Mouse (Mus musculus) neural tube, embryonic 11.5 days (tissue): ENCODE data around the gene Zfp341. TPM values are rescaled to one million over a fixed set of nuclear protein-coding genes. Genes with fewer than 3 reads are reported as not detected.

ENCODE experiments used
- ATAC-seq: fragments of 200-750 bp; cut with Nextera tagmentation; 2 replicates; pipeline ENCODE4 v1.8.0; 2017; ENCODE audit warnings: moderate number of reproducible peaks, mild to moderate bottlenecking, moderate TSS enrichment, moderate library complexity; ENCODE audit not compliant: insufficient read depth, low FRiP score, low TSS enrichment
- DNase-seq: peaks from one replicate; pipeline ENCODE4 v3.0.0-alpha.2; 2015; ENCODE audit warnings: low spot score
- H3K27ac ChIP-seq: fragments of 300-500 bp; sonication (generic); 2 replicates; pipeline ENCODE4 v1.5.1; 2014; ENCODE audit warnings: low read depth, mild to moderate bottlenecking, low read length
- H3K27me3 ChIP-seq: fragments of 300-500 bp; sonication (generic); 2 replicates; pipeline ENCODE4 v1.6.1; 2014; ENCODE audit warnings: mild to moderate bottlenecking, low read length, mixed read lengths; ENCODE audit not compliant: control insufficient read depth, insufficient read depth
- H3K36me3 ChIP-seq: fragments of 300-500 bp; sonication (generic); 2 replicates; pipeline ENCODE4 v1.6.1; 2014; ENCODE audit warnings: mild to moderate bottlenecking, low read length, moderate library complexity, mixed read lengths; ENCODE audit not compliant: control insufficient read depth, insufficient read depth
- H3K4me1 ChIP-seq: fragments of 300-500 bp; sonication (generic); 2 replicates; pipeline ENCODE4 v1.6.1; 2014; ENCODE audit warnings: low read length, mixed read lengths; ENCODE audit not compliant: control insufficient read depth, insufficient read depth
- H3K4me2 ChIP-seq: fragments of 300-500 bp; sonication (generic); 2 replicates; pipeline ENCODE4 v1.6.1; 2014; ENCODE audit warnings: low read depth, mild to moderate bottlenecking, moderate library complexity
- H3K4me3 ChIP-seq: fragments of 300-500 bp; sonication (generic); 2 replicates; pipeline ENCODE4 v1.5.1; 2014; ENCODE audit warnings: low read depth, low read length
- H3K9ac ChIP-seq: fragments of 300-500 bp; sonication (generic); 2 replicates; pipeline ENCODE4 v1.6.1; 2014; ENCODE audit warnings: mild to moderate bottlenecking, low read length
- H3K9me3 ChIP-seq: fragments of 300-500 bp; sonication (generic); 2 replicates; pipeline ENCODE4 v1.6.1; 2016; ENCODE audit warnings: low read length; ENCODE audit not compliant: control insufficient read depth
- WGBS: fragments of 180-500 bp; shearing (Covaris S2); extraction: QIAGEN DNeasy Blood & Tissue Kit; methylation state at CpG from one replicate; pipeline ENCODE4 v1.1.7; 2014; 5-methylcytosine and 5-hydroxymethylcytosine counted together
- polyA plus RNA-seq: library from polyadenylated mRNA; unstranded; fragments of >200 nt; fragmentation: Nextera tagmentation; extraction: Ambion mirVana; gene quantifications from 2 replicates; pipeline ENCODE4 v1.2.1, GENCODE M21; 2014

The Zfp341 gene
- polyA plus RNA-seq, 1 experiment from 2014 or later = 1.5 TPM

DNA sequence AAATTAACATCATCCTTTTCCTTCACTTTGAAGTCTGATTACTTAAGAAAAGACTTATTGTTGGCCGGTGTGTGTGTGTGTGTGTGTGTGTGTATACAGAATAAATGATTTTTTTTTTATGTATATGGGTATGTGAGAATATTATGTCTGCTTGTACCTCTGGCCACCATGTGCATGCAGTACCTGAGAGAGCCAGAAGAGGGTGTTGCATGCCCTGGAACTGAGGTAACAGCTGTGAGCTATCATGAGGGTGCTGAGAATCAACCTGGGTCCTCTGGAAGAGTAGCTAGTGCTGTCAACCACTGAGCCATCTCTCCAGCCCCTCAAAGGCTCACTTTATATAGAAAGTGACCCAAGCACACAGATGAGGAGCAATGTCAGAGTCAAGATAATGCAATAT lies 31.7 kb upstream of the Zfp341 start:
- Histone ChIP-seq H3K9me3 (no peaks in the 10 kb centered on the region), H3K4me3 (no peak overlapping the region), H3K27me3 (no peaks in the 10 kb centered on the region), H3K36me3 (no peaks in the 10 kb centered on the region), H3K27ac (no peak overlapping the region), H3K4me1 (peaks cover 20% of the 10 kb centered on the region), H3K4me2 (no peak overlapping the region), H3K9ac (no peak overlapping the region)
- DNase-seq (no peak), ATAC-seq (no peak)
- 91% methylated on average over 1 of the region's 1 CpGs for WGBS

DNA sequence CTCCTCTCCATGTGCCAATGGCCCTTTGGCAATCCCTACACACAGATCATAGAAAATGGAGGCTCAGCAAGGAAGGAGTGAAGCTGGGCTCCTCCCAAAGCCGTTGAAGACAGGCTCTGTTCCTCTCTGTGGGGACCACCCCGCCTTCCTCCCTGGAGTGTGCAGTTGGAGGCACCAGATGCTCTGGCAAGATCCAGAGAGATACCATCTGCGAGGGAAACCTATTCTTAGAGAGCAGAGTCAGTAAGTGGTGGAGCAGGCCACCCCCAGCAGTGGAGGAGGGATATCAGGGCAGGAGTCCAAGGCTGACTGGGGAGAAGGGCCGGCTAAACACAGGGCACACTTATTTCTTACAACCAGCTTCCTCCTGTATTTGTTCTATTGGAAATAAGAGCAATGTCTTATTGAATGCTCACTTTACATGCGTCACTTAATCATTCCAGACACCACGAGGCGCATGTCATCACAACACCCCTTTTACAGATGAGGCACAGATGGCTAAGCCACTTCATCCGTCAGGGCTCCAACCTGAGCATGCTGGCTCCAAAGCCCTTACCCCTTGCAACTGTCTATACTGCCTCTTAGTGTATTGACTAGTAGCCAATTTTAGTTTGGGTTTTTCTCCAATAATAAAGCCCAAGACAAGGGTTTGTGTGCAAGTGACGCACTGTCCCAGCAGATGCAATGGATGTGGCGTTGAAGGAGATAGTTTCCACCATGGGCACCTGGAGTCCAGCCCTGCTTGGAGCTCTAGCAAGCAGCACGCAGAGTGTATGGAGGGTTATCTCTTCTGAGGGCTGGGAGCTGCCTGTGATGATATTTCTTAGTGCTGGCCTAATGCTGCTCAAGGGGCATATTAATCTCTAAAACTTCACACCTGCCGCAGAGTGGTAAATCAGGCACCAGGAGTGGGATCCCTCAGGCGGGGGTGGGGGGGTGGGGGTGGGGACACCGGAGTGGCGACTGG lies 28.9 kb upstream of the Zfp341 start:
- H3K4me2 ChIP-seq = no peak overlapping the region
- H3K9me3 ChIP-seq = no peaks in the 10 kb centered on the region
- H3K36me3 ChIP-seq = no peaks in the 10 kb centered on the region
- H3K27ac ChIP-seq = no peak overlapping the region
- no peak overlapping the region for H3K9ac ChIP-seq
- peaks cover 8% of the 10 kb centered on the region; the same call in 1 of the 2 replicates for H3K4me1 ChIP-seq
- 0 out of 2 replicates have a peak, but pooled peaks have one; percentile 16 for ATAC-seq
- no peak overlapping the region for H3K4me3 ChIP-seq
- no peaks in the 10 kb centered on the region for H3K27me3 ChIP-seq
- DNase-seq = peak; percentile 27
- WGBS = 68% methylated on average over 15 of the region's 15 CpGs

GRCm38 (mm10) chr2:154584931-154585601 lies 28.0 kb upstream of the Zfp341 start:
- 69% methylated on average over 17 of the region's 17 CpGs for WGBS
- Histone ChIP-seq H3K4me2 (no peak overlapping the region), H3K9me3 (no peaks in the 10 kb centered on the region), H3K4me3 (no peak overlapping the region), H3K36me3 (no peaks in the 10 kb centered on the region), H3K27me3 (no peaks in the 10 kb centered on the region), H3K27ac (no peak overlapping the region), H3K4me1 (peaks cover 8% of the 10 kb centered on the region; the same call in 1 of the 2 replicates), H3K9ac (no peak overlapping the region)
- DNase-seq (no peak), ATAC-seq (no peak)

GRCm38 (mm10) chr2:154586405-154586804 lies 26.7 kb upstream of the Zfp341 start:
- Histone ChIP-seq H3K9me3 (no peaks in the 10 kb centered on the region), H3K4me1 (peaks cover 8% of the 10 kb centered on the region; the same call in 1 of the 2 replicates), H3K4me3 (no peak overlapping the region), H3K36me3 (no peaks in the 10 kb centered on the region), H3K27me3 (no peaks in the 10 kb centered on the region), H3K4me2 (no peak overlapping the region), H3K27ac (no peak overlapping the region), H3K9ac (no peak overlapping the region)
- ATAC-seq = no peak
- DNase-seq = peak; percentile 43
- 66% methylated on average over 5 of the region's 5 CpGs for WGBS

DNA sequence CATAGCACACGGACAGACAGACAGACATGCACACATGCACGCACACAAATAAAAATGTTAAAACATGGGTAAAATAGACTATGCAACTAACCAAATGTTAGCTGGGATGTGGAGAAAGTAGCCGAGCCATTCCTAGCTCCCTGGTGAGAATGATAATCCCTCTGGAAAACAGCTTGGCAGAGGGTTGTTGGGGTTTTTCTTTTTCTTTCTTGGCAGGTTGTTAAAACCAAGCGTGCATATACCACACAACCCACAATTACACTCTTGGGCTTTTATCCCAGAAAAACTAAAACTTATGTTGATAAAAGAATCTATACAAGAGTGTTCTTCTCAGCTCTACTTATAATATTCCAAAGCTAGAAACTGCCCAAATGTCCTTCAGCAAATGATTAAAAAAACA lies 24.0 kb upstream of the Zfp341 start:
- Histone ChIP-seq H3K27me3 (no peaks in the 10 kb centered on the region), H3K4me2 (no peak overlapping the region), H3K36me3 (no peaks in the 10 kb centered on the region; the same call in 1 of the 2 replicates), H3K27ac (no peak overlapping the region), H3K9me3 (no peaks in the 10 kb centered on the region), H3K9ac (no peak overlapping the region), H3K4me1 (peaks cover 4% of the 10 kb centered on the region; the same call in 1 of the 2 replicates), H3K4me3 (no peak overlapping the region)
- DNase-seq (no peak), ATAC-seq (no peak)
- WGBS = 91% methylated on average over 4 of the region's 4 CpGs

- no peak overlapping the region for H3K4me3 ChIP-seq
- no peaks in the 10 kb centered on the region for H3K9me3 ChIP-seq
- H3K4me1 ChIP-seq = no peaks in the 10 kb centered on the region
- no peak for DNase-seq
- H3K27ac ChIP-seq = no peak overlapping the region
- ATAC-seq = no peak
- no peaks in the 10 kb centered on the region for H3K27me3 ChIP-seq
- H3K9ac ChIP-seq = no peak overlapping the region
- WGBS = 81% methylated on average over 3 of the region's 3 CpGs
- no peak overlapping the region for H3K4me2 ChIP-seq
- H3K36me3 ChIP-seq = no peaks in the 10 kb centered on the region; the same call in 1 of the 2 replicates
These were observed 21.9 kb upstream of the Zfp341 start for GRCm38 (mm10) chr2:154591239-154591638.

GRCm38 (mm10) chr2:154593025-154593424 lies 20.1 kb upstream of the Zfp341 start:
- Histone ChIP-seq H3K4me1 (no peaks in the 10 kb centered on the region), H3K36me3 (no peaks in the 10 kb centered on the region; the same call in 1 of the 2 replicates), H3K4me3 (no peak overlapping the region), H3K27me3 (no peaks in the 10 kb centered on the region), H3K9ac (no peak overlapping the region), H3K9me3 (no peaks in the 10 kb centered on the region), H3K4me2 (no peak overlapping the region), H3K27ac (no peak overlapping the region)
- ATAC-seq (no peak), DNase-seq (no peak)
- 74% methylated on average over 3 of the region's 3 CpGs for WGBS

DNA sequence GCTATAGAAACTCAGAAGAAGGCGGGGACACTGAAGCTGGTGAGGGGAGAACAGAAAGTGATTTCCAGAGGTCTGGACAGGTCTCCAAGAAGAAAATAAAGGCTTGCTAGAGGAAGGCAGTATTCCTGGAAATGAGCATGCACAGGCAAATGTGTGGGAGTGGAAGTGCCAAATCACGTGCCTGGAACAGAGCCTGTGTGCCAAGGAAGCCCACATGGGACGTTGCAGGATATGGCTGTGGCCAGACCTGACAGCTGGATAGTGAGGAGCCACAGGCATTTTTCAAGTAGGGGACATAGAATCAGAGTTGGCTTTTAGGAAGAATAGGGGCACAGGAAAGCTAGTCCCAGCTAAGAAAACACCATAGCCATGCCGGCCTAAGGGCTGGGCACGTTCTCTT lies 17.3 kb upstream of the Zfp341 start:
- H3K4me3 ChIP-seq = no peak overlapping the region
- no peaks in the 10 kb centered on the region; the same call in 1 of the 2 replicates for H3K36me3 ChIP-seq
- H3K4me2 ChIP-seq = no peak overlapping the region
- no peak overlapping the region for H3K27ac ChIP-seq
- WGBS = 88% methylated on average over 5 of the region's 5 CpGs
- no peaks in the 10 kb centered on the region for H3K4me1 ChIP-seq
- no peak overlapping the region for H3K9ac ChIP-seq
- DNase-seq (no peak), ATAC-seq (no peak)
- no peaks in the 10 kb centered on the region for H3K27me3 ChIP-seq
- no peaks in the 10 kb centered on the region for H3K9me3 ChIP-seq
